Mouse (Mus musculus): ENCODE results near the gene Dcp1a.

Gene Dcp1a

DNA sequence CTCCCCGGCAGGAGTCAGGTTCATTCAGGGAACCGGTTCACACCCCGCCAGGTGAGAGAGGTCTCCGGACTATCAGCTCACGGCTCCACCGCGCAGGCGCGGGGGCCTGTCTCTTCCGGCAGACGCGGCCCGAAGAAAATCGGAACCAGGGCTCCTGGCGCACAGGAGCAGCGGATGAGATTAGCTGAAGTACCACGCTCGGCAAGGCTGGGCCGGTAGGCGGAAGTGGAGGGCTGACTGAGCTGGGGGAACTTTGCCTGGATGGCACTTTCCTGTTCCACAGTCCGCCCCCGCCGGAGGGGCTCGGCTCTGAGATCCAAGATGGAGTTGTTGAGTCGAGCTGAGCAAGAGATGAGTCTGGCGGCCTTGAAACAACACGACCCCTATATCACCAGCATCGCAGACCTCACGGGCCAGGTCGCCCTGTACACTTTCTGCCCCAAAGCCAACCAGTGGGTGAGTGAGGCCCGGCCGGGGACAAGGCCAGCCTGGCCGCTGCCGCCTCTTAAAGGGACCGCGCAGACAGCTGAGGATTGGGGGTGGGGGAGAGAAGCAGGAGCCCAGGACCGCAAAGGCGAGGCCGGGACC lies at the start of gene Dcp1a:
Dcp1a (plus strand) TSS at position 175 of the 588 bp plus-strand sequence.
- peak; percentile 96 for DNase-seq

DNA sequence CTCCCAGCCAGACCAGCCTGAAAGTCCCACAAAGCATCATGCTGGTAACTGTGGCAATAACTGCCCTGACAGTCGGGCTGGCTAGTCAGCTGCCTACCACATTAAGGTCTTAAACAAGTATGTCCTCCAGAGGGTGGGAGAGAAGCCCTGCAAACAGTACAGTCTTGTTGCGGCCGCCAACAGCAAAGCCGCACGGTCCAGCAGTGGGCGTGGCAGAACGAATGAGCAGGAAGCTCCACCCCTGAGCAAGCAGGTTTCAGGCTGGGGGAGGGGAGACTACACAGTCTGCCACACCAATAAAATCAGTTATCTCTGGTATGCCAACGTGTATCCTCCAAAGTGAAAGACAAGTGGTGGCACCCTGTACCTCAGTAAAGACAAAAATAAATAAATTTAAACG lies 49.7 kb upstream of the Dcp1a start:
- DNase-seq = peak; percentile 7

DNA sequence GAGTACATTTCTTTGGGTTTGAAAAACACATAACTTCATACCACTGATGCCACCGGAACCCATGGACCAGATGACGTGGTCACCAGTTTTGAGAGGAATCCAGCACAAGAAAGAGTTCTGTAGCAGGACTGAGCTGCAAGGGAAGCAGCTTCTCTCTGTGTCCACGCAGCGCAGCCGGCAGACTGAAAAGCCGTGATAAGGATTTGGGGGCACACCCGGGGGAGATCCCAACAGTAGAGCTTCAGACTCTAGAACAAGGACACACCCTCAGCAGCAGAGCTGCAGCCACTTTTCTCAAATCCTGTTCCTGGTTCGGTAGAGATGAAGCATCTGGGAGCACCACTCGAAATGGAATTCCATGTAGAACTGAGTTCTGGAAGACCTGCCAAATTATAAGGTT lies 49.3 kb upstream of the Dcp1a start:
- no peak for DNase-seq

DNA sequence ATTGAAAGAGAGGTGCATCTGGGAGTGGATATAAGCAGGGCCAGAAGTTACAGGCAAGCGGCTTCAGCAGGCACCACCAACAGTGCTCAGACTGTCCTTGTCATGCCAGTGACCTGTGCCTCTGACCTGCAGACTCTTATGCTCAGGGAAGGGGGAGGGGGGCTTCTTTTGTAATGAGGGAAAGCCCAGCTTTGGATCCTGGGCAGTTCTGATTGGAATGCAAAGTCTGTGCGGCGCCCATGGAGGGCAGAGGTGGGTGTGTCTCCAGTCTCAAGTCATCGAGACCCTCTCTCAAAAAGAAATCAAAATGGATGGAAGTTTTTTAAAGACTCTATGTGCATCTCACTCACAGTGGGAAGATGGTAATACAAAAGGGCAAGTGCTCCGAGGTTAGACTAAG lies 48.9 kb upstream of the Dcp1a start:
- DNase-seq = no peak

DNA sequence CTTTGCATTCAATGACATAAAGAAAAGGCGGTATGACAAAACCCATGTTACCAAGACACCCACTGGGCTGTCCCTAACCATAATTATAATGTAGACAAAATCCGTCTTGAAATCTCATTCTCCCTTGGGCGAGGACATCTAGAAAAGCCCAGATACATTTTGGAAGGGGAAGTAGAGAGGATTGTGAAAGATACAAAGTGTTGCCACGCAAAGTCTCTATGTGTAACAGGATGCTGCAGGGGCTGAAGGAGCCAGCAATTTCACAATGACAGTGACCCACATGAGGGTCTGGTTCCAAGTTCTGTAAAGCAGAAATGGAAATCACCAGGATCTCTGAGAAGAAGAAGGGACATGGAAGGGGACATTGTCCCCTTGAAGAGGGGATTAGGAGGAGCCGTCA lies 44.0 kb upstream of the Dcp1a start:
- DNase-seq = no peak

DNA sequence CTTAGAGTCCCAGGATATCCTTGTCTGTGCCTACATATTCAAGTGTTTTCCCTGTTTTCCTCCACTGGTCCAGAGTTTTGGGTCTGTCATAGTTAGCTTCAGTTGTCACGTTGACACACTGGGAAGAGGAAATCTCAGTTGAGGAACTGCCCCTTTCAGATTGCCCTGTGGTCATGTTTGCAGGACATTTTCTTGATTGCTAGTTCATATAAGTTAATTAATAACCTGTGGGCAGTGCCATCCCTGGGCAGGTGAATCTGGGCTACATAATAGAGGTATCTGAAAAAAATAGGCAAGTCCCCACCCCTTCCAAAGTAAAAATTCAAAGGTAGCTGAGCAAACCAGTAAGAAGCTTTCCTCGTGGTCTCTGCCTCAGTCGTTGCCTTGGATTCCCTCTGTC lies 39.4 kb upstream of the Dcp1a start:
- no peak for DNase-seq

DNA sequence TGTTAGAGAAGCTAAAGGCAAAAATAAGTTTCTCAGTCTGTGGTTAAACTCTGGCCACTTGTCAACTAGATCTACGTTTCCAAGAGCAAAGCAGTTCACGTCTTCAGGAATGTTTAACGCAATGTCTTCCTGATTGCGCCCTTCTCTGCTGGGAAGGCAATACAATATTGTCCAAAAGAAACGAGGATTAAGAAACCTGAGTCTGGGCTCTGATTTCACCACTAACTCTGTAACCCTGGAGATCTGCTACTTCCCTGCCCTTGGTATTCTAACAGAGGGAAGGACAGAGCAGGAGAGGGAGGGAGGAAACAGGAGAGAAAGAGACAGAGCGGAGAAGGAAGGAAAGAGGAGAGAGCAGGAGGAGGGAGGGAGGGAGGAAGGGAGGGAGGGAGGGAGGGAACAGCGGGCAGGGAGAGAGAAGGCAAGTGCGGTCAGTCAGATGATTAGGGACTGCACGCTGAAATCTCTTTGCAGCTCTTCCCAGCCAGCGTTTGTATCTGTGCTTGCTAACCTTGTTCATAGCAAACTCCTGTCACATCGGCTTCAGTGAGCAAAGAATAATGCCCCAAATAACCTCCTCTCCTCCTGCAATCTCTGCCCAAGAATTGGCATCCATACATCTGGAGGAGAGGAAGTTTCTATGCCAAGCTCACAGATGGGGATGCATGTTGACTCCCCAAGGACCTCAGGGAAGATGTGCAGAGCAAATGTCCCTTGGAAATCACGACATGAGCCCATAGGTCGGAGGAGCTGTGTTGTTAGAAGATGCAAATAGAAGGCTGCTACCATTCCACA lies 23.3 kb upstream of the Dcp1a start:
- DNase-seq = no peak

DNA sequence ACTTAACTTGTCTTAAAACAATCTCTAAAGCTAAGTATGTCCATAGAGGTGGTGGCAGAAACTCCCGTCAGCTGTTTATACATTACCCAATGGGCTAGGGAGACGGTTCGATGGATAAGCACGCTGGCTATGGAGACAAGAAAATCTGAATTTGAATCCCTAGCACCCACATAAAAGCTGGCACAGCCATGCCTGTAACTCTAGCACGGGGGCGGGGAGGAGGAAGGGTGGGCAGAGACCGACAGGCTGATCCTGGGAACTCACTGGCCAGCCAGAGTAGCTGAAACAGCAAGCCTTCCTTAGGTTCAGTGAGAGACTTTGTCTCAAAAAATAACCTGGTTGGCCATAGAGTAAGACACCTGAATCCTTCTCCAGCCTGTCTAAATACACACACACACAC lies 21.9 kb upstream of the Dcp1a start:
- no peak for DNase-seq

DNA sequence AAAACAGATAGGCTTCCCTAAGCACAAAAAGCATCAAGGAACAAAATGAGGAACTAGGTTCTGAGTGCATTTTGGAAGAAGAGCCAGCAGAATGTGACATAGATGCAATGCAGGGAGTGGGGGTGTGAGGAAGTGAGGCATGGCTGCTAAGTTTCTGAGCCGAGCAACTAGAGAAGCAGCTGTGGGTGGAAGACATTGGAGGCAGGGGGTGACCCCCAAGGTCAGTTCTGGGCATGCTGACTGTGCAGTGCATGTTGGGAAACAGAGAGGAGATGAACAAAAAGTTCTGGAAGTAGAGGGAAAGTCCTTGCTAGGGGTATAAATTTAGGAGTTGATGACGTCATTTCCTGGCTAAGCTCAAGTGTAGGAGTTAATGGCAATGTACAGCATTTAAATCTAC lies 21.4 kb upstream of the Dcp1a start:
- no peak for DNase-seq

DNA sequence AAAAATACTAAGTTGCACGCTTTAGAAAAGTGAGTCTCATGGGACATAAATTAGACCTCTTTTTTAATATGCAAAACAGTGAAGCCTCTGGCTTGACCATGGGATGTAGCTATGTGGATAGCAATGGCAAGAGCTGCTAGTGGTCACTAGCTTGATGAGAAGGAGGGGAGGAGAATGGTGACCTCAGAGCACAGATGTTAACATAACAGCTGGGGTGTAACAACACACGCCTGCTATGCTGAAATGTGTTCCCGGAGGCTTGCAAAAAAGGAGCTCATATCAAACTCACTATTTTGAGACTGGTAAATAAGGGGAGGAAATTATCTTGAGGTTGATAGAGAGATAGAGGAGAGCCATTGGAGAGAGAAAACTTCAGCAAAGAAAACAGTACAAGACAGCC lies 20.5 kb upstream of the Dcp1a start:
- no peak for DNase-seq

DNA sequence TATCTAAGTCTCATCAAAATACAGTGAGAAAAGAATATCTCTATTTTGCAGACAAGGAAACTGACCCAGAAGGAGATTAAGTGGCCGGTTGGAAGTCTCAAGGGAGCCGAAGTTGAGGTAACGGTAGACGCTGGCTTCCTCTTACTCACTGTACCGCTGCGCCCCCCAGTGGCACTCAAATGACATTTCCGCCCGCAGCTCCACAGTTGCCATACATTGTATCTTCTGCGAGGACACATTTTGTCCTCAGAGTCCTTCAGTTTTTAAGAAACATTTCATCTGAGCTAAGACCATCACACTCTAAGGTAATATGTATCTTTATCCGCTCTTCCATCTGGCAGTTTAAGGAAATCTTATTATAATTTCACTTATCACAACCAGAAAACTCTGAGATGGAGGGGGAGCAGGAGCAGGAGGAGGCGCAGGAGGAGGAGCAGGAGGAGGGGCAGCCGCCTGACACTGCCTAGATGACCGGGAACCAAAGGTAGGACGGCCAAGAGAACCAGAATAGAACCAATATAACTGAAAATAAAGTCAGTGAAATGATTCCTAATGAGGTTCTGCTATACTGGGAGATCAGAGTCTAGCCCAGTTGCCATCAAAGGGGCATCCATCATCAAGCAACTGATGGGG lies 19.3 kb upstream of the Dcp1a start:
- peak; percentile 48 for DNase-seq

DNA sequence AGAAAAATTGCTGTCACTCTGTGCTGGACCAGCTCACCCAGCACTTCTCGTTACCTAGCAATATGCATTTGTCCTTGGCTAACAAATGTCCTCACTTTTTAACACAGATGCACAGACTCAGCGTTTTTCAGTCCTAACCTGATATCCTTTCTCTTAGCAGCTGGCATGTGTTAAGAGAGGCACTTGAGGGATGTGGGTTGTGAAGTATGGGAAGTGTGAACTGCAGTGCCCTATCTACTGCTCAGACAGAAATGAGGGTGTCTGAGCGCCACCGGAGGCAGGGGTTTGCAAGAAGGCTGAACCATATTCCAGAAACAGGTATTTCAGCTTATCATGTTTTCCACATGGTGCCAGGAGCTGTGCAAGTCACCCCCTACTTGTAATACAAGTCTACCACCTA lies 16.0 kb upstream of the Dcp1a start:
- DNase-seq = no peak

DNA sequence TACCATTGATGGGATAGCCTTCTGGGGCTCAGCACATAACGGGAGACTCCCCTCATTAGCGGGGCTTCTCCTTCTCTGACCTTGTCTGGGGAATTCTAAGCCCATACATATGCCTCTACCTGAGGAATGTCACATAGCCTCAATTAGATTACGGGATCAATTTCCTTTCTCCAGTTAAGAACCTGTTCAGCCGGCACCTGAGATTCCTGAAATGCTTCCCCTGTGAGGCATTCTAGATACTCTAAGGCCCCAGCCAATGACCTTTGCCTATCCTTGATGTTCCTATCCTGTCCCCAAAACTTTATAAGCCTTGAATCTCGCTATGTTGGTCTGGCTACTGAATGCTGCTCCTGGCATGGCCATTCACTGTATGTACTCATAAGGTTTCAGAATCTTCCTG lies 5.7 kb upstream of the Dcp1a start:
- DNase-seq = peak; percentile 15

DNA sequence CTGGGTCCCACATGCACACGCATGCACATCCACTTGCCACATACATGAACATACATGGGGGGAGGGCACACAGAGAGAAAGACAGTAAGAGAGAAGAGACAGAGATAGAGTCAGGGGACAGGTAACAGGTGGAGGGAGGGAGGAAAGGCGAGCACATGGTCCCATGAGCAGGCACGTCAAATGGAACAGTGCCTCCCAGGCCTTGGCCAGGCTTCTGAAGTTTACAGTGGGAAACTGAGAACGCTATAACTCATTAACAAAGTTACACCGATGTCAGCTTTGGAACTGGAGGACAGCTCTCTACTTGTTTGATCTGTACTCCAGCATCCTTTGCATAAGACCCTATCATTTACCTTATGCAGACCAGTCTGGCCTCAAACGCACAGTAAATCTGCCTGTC lies 4.9 kb upstream of the Dcp1a start:
- DNase-seq = peak; percentile 9

DNA sequence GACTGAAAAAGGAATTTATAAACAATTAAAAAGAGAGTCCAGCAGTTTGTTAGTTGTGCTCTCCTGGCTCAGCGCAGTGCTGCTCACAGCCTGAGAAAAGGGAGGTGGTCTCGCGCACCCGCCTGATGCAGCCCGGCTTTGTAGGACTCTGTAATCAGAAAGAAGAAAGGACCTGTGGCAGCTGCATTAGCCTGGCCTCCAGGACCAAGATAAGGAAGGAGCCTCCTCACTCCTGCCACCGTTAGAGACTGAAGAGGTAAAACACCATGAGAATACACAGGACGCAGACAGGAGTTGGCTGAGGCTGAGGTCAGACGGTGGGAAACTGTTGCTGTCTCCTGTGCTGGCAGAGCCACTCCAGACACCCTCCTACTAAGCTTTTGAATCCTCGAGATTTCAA lies 12.0 kb downstream of the Dcp1a start, which contains the start of gene Cacna1d:
Cacna1d (minus strand) TSS at position 114 of the 400 bp plus-strand sequence.
- no peak for DNase-seq

DNA sequence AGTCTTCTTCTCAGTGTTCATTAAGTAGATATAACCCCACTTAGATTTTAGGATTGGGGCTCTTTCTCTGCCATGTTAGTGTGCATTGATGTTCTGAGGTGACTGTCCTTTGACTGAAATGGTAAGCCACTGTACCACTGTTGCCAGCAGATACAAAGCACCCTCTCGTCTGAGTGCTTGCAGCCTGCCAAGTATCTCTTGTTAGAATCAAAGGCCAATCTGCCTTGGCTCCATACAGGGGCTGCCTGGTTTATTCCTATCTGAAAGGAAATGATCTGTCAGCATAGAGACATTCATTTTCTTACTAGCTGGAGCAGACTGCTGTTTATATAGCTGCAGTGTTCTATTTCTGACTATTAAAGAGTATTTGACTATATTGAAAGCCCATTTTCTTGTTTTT lies 13.9 kb downstream of the Dcp1a start:
- no peak for DNase-seq

DNA sequence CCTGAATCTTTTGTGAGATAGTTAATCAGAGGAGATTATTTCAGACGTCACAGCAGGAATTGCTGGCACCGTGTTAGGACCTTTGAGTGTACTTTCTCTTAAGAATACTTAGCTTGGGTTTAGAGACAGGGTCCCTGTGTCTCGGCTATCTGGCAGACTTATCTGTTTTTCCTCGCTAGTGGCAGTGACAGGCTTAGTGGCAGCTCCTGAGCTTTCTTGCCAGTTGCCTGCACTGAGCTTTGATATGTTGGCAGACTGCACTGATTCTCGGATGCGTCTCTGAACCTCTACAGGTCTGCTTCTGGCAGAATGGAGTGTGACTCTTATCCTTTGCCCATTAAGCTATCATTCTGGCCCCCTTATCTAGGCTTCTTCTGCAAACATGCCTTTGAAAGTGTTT lies 15.7 kb downstream of the Dcp1a start:
- DNase-seq = no peak

DNA sequence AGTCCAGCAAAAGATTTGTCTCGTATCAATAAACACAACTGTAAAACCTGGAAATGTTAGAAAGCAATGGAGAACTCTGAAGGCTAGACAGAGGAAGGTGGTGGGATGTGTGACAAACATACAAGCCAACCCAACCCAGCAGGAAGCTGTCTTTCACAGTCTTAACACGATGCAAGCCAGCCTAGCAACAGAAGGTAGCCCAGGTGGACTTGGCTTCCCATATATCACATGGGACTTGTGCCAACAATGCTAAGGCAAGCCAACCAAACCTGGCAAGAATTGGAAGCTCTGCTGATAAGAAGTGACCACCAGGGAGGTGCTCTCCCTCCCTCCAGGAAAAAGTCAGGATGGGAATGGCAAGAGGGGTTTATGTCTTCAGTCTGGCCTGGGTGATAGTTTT lies 18.9 kb downstream of the Dcp1a start:
- no peak for DNase-seq

DNA sequence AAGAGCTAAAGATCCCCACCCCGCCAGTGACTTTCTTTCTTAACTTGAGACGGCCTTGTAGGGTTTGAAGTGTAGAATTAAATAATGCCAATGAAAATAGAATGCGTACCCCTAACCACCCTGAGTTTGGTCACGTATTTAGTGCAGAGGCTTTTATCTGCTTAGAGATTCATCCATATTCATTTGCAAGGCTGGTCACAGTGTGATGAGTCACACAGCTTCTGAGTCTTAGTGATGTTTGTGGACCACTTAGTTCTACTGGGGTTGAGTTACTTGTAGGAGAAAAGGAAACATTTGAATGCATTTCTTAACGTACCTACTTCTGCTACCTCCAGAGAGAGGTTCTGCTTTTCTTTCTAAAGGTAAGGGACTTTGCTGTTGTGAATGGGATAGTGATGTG lies 25.7 kb downstream of the Dcp1a start:
- no peak for DNase-seq

DNA sequence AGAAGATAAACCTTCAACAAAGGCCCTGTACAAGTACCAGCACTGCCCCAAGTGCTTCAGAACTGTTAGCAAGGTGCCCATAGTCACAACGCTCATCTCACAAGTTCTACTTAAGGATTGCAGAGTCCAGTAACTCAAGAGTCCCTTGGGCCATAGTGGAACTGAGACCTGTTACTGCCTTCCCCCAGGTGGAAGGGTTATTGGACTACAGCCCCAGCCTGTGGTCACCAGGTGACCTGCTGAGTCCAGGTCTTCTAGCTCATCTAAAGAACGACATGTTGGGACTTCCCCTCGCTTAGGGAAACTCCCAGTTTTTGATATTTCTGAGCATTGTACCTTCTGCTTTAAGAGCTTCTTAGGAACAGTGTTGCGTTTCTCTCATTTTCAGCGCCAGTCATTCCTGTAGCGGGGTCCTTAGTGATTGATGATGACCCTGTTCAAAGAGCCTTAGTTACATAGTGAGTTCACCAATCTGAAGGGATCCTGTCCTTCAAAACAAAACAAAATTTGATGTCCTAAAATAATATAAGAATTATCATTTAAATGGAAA lies 31.0 kb downstream of the Dcp1a start:
- no peak for DNase-seq

DNA sequence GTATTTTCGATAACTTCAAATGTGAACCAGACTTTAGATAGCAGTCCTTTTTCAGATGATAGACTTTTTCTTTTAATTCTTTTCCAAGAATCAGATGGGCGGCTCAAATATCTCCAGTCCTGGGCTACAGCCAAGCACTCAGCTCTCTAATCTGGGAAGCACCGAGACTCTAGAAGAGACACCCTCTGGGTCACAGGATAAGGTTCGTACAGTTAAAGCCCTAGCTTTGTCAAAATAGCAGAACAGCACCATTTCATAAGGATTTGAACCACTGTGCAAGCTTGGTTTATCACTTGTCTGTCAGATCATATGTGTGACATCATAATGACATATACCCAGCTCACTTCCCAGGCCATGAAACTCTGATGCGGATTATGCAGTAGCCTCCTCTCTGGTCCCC lies 33.6 kb downstream of the Dcp1a start:
- DNase-seq = no peak

DNA sequence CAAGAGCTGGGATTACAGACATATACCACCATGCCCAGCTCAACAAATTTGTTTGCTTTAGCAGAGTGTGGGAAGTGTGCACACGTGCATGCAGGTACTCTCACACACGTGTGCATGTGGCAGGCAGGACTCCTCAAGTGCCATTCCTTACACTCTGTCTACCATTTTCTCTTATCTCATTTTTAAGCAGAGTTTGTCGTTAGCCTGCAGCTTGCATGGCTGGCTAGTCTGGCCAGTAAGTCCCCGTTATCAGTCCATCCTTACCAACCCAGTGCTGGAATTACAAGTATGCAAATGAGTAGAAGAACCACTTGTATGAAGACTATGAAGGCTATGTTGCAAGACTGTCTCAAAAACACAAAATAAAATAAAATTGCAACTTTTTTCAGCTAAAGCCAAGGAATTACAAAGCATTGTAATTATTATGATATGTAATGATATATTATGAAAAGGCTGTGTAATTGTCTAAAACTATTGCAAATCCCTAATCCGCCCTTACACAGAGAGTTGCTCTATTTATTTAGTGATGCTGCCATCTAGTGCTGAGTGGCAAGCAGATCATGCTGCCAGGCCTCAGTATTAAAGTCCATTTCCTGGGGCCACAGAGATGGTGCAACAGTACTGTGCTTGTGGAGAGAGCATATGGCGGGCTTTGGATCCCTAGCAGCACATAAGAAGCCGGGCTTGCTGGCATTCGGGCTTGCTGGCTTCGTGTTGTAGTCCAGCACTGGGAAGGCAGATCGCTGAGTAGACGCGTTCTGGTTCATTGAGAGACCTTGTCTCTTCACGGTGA lies 36.8 kb downstream of the Dcp1a start:
- no peak for DNase-seq

DNA sequence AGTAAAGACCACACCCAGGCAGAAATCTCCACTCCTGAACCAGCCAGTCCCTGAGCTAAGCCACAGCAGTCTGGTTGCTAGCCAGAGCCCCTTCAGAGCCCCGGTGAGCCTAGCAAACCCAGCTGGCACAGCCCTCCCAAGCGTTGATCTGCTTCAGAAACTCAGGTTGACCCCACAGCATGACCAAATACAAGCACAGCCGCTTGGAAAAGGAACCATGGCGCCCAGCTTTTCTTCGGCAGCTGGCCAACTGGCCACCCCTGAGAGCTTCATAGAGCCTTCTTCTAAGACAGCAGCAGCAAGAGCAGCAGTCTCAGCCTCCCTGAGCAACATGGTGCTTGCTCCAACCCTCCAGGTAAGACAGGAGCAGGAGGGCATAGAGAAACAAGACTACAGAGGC lies 40.0 kb downstream of the Dcp1a start:
- DNase-seq = no peak
